Mouse (Mus musculus): ENCODE data around the gene Pacs1. TPM values are rescaled to one million over a fixed set of nuclear protein-coding genes. Genes with fewer than 3 reads are reported as not detected.

The Pacs1 gene
- 10 to 100 TPM; 27.6 to 28.7 TPM for total RNA-seq (2021)

DNA sequence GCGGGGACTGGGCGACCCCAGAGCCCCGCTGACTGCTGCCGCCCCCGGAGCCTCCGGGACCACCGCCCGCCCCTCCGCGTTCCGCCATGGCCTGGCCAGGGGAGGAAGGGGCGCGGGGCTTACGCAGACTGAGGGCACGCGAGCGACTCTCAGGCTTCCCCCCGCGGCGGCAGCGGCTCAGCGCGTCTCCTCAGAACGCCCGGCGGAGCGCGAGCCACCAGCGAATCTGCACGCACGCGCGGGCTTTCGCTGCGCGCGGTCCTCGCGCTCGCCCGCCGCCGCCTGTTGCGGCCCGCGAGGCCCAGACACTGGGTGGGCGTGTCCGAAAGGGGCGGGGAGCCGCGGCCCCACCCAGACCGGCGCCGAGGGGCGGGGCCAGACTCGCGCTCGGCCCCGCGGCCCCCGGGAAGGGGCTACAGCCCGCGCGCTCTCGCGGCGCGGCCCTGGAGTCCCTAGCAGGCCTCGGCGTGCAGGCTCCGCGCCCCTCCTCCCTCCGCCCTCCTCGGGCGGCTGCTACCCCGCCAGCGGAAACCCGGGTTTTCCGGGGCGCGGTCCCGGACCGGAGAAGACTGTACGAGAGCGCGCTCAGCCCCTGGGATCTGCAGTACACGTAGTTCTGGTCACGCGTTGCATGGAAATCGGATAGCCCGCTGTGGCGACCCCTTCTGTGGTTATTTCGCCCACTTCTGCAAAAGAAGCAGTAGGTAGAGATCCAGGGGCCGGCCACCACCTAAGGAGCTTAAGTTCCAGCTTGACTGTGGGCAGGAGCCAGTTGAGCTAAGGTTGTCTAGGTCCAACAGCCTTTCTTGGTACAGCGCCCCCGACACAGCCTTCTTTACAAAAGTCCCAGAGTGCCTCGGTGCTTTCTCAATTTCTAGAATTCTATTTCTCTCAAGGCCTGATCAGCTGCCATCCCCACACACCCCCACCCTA is at the start of gene Pacs1:
Gene Pacs1, minus strand, starts transcription at position 319 of the 933 bp plus-strand sequence.
- DNase-seq, result peak; percentile 92

GRCm38 (mm10) chr19:5313189-5313588 is 40.3 kb upstream of the Pacs1 start:
- DNase-seq, result no peak

DNA sequence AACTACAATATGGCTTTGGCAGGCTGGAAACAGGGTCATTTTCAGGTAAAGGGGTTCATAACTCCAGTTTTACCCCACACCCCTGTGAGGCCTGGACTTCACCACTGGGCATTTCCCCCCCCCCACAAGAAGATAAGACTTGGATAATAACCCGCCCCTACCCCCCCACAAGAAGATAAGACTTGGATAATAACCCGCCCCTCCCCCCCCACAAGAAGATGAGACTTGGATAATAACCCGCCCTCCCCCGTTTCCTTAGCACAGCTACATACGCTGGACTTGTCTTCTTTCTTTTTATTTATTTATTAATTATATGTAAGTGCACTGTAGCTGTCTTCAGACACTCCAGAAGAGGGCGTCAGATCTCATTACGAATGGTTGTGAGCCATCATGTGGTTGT is 36.1 kb upstream of the Pacs1 start:
- DNase-seq, result no peak

GRCm38 (mm10) chr19:5306968-5307734 is 34.2 kb upstream of the Pacs1 start:
- DNase-seq, result peak; percentile 35

DNA sequence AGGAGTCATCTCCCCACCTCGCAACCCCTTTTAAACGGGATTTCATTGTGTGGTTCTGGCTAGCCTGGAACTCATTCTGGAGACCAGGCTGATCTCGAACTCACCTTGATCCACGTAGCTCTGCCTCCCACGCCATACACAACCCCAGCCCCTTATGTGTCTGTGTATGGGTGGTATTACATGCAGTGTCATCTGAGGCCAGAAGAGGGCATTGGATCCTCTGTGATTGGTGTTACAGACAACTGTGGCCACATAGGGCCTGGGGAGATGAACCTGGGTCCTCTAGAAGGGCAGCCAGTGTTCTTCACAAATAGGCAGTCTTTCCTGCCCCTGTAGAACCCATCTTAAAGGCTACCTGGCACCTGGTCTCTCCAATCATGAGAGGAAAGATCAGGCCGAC is 33.4 kb upstream of the Pacs1 start:
- no peak for DNase-seq

- peak; percentile 77 for DNase-seq
These were observed 29.5 kb upstream of the Pacs1 start for GRCm38 (mm10) chr19:5302455-5302854.

DNA sequence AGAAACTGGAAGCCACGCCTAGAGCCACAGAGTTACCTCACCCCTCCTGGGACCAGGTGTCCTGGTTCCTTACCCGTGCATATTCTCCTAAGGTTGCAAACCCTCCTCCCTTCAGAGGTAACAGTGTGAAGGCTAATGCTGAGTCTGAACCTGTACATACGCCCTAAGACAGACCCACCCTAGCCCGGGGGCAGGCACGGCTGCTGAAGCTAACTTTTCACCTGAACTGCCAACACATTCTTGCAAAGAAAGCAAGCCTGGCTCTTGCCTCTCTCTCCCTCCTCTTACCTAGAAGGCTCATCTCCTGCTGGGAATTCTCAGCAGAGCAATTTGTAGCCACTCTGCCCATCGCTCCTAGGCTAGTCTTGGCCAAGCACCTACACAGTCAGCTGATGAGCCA is 27.7 kb upstream of the Pacs1 start:
- DNase-seq, result no peak

- DNase-seq, result no peak
These were observed 25.2 kb upstream of the Pacs1 start, which contains the start of gene Gal3st3 for GRCm38 (mm10) chr19:5297903-5298800. Gene Gal3st3 (plus strand): TSS chr19:5298331.

DNA sequence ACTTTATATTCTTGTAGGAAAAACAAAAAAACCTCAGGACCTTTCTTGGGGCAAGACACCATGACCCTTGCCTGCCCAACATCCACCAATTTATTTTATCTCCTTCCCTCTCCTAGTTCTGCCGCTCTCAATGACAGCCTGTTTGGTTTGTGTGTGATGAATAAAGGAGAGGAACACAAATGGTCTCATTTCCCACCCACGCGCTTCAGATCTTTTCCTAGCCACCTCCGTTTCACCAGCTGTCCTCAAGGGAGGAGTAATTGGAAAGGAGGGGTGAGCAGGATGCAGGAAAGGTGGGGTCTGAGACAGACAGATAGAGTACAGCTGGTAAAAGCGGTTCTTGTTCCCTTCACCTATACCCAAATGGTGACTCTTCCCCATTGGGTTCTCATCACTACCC is 23.7 kb upstream of the Pacs1 start:
- DNase-seq, result no peak

DNA sequence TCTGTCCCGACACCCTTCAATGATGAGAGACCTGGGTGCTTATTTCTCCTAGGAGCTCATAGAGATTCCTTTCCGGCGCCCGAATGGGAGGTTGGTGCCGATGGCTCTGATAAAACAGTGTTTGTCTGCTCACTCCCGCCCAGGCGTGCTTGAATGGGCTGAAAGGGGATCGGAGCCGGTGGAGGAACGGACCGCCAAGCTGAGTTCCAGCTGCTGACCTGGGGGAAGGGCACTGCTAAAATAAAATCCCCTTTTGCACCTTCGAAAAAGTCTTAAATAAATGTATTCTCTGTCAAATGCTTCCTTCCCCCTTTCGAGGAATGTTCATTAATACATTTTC is 22.8 kb upstream of the Pacs1 start:
- no peak for DNase-seq

DNA sequence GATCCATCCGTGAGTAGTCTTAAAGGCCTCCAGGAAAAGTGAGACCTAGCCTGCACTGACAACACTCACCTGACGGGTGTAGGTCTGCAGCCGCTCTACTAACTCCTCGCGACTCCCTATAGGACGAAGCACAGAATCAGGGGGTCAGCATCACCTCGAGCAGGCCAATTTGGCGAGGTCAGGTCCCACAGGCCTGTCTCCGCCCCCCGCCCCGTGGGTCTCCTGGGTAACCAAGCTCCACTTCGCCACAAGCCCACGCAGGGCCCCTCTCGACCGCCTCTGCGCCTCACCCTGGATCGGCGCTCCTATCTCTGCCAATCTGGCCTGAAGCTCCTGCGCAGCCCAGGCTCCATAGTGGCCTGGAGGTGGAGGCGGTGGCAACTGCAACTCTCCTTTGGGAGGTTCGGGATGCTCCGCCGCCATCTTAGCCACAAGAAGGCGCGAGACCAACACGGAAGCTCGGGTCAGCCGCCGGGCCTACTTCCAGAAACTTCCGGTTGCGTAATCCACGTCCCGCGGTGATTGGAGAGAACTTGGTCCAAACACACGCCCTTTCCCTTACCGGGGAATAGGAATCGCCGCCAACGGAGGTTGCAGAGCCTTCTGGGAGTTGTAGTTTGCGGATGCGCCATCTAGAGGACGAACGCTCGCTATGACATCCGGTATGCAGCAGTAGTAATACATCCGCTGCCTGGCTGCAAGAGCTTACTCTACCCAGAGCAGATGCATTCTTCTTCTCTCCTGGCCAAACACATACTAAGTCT is 22.2 kb upstream of the Pacs1 start, which contains the start of gene Sf3b2:
Gene Sf3b2, minus strand, starts transcription at position 484 of the 764 bp plus-strand sequence.
- peak; percentile 99 for DNase-seq

GRCm38 (mm10) chr19:5278381-5278780 is 5.5 kb upstream of the Pacs1 start:
- no peak for DNase-seq

DNA sequence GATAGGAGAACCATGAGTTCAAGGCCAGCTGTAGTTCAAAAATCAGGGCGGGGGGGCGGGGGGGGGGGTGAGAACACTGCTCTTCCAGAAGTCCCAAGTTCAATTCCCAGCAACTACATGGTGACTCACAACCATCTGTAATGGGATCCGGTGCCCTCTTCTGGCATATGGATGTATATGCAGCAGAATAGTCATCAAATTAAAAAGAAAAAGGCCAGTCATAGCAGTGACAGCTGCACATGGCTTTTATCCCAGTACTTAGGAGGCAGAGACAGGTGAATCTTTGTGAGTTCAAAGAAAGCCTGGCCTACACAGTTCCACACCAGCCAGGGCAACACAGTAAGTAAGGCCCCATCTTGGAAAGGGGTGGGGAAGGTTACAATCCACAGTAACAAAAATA is 4.2 kb upstream of the Pacs1 start:
- no peak for DNase-seq

- no peak for DNase-seq
These were observed 3.6 kb upstream of the Pacs1 start for GRCm38 (mm10) chr19:5276531-5276930.

- DNase-seq, result no peak
These were observed 2.8 kb upstream of the Pacs1 start for GRCm38 (mm10) chr19:5275736-5276135.

DNA sequence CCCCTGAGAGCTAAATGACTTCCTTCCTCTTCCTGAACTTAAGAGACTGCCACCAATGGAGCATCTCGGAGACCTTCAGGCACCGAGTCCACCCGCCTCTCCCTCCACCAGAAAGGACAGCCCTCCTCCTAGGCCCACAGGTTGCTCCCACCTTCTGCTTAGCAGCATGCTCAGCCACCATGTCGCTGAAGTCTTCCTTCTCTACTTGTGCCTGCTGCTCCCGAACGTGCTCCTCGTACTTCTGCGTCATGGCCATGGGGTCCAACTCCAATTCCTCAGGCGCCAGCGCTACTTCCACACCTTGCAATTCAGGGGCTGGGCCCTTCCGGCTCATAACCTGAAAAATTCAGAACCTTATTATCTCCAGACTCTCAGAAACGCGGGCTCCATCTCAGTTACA is 1.7 kb upstream of the Pacs1 start:
- DNase-seq, result no peak

- no peak for DNase-seq
These were observed 997 bp upstream of the Pacs1 start for GRCm38 (mm10) chr19:5273916-5274315.

DNA sequence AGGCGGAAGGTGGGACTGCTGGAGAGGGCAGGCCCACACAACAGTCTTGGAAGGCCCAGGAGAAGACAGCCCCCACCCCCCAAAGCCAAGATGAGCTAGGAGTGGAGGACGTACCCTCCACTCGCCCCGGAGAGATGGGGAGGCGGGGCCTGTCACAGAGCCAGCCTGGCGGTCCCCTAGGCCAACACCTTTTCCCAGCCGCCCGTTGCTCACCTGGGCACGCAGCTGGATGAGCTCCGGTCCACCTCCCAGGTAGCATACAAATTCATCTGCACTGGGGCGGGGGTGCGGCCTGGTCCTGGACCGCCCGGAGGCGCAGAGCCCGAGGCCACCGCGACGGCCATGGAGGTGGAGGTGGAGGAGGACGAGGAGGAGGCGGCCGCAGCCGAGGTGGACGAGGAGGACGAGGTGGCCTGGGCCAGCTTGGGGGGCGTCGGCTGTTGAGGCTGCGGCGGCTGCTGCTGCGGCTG is 558 bp downstream of the Pacs1 start:
- peak; percentile 56 for DNase-seq

GRCm38 (mm10) chr19:5271430-5271829 is 1.5 kb downstream of the Pacs1 start:
- DNase-seq, result no peak

DNA sequence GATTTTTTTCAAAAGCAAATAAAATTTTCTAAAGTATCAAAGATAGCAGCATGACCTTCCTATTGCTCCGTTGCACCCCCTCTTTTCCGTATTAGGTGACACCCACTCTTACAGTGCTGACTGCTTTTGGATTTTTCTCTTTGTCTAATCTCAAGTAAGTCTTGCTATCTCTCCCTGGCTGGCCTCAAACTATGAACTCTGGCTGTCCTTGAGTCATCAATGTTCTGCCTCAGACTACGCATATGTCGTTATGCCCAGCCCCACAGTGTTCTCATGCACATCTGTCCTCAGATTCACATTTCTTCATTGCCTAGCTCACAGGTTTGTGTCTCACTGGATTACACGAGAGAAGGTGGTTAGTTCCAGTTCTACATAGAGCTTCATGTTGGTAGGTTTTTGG is 3.5 kb downstream of the Pacs1 start:
- no peak for DNase-seq

- DNase-seq, result no peak
These were observed 4.0 kb downstream of the Pacs1 start for GRCm38 (mm10) chr19:5268875-5269274.

DNA sequence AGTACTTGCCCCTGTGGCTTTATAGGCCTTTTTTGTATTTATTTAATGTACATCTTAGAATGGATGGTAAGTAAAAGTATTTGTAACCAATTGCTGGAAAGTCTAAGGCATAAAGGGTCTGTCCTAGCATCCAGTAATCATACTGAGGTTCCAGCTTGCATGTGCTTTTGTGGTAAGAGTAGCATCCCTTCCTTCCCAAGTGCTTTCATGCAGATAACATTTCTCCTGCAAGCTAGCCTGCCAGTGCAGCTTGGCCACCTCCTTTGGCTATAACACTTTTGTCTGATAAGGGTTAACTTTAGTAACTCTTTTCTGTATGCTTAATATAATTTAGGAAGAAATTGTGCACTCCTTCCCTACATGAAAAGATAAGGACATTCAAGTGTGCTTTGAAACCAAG is 4.9 kb downstream of the Pacs1 start:
- DNase-seq, result no peak

Data from heart, postnatal 4 days (tissue).